Mouse (Mus musculus) left cerebral cortex, adult 2 months (tissue): ENCODE results near the gene Inpp5a. TPM values are rescaled to one million over a fixed set of nuclear protein-coding genes. Genes with fewer than 3 reads are reported as not detected.

Source experiments
- DNase-seq, 2 experiments: peaks; one replicate each; pipeline ENCODE4 v3.0.0; 2021 to 2022; ENCODE audit warnings: low spot score in 2 of 2, mixed read lengths in 1 of 2; ENCODE audit errors: extremely low spot score in 1 of 2
- H3K27ac ChIP-seq: fragments of 200-600 bp; 2 replicates; pipeline ENCODE4 v1.8.1; 2022
- H3K4me3 ChIP-seq: fragments of 200-600 bp; 2 replicates; pipeline ENCODE4 v1.8.1; 2022
- CTCF ChIP-seq: fragments of 200-600 bp; IDR thresholded peaks from 2 replicates; pipeline ENCODE4 v1.8.1; 2022; ENCODE audit warnings: antibody characterized with exemption, mild to moderate bottlenecking, moderate library complexity
- intact Hi-C: fragments of 180-260 bp; cut with DNase I; formaldehyde crosslinking; loops from one replicate; pipeline ENCODE4 v1.15.1; 2025
- total RNA-seq, 2 experiments: library from RNA; stranded (reverse); gene quantifications; 2 replicates each; pipeline ENCODE4 v1.2.3; 2021

The Inpp5a gene
- total RNA-seq, 2 experiments from 2014 or later: 56.6 to 58.5 TPM

DNA sequence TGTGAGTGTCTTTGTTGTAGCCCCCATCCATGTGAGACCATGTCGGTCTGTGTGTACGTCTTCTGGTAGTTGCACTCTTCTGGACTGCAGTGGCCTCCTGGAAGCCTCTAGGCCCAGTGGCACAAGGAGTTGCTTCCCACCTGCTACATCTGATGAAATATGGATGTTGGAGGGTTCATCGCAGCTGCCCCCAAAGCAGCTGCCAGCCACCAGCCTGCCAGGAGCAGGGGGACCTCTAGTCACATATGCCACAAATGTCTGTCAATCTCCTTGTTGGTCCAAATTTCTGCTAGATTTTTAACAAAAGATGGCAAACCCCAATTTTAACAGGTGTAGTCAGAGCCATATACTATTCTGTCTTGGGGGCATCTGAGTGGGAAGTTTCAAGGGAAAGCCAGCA lies 26.4 kb upstream of the Inpp5a start:
- DNase-seq: no peak
- intact Hi-C loops: no loop called here
- no peak overlapping the region for H3K27ac ChIP-seq
- TF ChIP-seq CTCF: no peak
- H3K4me3 ChIP-seq: no peak overlapping the region

DNA sequence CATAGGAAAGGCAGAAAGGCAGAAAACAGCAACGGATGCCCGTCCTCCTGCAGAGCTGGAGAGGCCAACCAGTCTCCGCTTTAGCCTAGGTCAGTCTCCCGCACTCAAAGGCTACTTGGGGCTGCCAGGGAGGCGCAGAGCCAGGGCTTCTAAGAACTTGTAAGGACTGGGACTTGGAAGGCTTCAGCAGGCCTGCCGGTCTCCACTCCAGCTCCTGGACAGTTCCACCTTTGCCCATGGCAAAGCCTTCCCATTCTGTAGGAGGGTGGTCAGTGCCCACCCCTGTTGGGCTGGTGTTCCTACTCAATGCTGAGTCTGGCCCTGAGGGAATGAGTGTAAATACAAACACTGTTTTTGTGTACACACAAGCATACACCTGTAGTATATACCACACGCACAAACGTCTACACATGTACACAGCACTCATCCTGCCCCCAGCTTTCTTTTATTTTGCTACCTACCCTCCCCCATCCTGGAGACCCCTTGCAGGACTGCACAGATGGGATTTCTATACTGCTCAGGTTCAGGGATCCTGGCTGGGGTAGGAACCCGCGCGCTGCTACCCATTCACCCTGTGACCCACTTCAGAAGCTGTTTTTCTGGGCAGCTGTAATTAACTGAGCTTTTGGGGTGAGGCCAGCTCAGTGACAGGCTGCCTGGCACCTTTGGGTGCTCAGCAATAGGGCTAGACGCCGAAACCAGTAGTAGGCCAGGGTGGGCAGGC lies 25.5 kb upstream of the Inpp5a start:
- Histone ChIP-seq H3K27ac (peak overlapping the region; percentile 75), H3K4me3 (no peak overlapping the region)
- intact Hi-C loops: no loop called here
- DNase-seq: no peak
- TF ChIP-seq CTCF: no peak

DNA sequence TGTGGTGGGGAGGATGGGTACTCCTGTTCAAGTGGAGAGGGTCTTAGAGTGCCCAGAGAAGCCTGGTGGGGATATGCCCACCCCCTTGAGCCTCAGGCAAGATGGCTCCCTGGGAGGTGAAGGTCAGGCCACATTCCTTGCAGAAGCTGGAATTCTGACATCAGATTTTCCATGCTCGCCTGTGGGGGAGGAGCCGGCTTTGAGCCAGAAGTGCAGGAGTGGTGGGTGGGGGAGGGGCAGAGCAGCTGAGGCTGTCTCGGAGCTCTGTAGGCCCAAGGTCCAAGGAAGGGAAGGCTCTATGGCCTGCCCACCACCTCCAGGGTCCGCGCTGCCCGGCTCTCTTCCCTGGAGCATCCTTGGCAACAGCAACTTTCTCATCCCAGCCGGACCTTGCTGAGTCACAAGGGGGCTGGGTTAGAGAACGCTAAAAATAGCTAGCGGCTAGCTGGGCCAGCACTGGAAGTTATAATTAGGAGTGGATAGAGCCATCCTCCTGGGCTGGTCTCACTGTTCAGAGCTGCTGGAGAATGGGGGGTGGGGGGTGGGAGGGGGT lies 24.8 kb upstream of the Inpp5a start:
- intact Hi-C loops: no loop called here
- no peak for TF ChIP-seq CTCF
- Histone ChIP-seq H3K27ac (peak overlapping the region; percentile 75), H3K4me3 (no peak overlapping the region)
- DNase-seq: peak; percentile 62 to 63

DNA sequence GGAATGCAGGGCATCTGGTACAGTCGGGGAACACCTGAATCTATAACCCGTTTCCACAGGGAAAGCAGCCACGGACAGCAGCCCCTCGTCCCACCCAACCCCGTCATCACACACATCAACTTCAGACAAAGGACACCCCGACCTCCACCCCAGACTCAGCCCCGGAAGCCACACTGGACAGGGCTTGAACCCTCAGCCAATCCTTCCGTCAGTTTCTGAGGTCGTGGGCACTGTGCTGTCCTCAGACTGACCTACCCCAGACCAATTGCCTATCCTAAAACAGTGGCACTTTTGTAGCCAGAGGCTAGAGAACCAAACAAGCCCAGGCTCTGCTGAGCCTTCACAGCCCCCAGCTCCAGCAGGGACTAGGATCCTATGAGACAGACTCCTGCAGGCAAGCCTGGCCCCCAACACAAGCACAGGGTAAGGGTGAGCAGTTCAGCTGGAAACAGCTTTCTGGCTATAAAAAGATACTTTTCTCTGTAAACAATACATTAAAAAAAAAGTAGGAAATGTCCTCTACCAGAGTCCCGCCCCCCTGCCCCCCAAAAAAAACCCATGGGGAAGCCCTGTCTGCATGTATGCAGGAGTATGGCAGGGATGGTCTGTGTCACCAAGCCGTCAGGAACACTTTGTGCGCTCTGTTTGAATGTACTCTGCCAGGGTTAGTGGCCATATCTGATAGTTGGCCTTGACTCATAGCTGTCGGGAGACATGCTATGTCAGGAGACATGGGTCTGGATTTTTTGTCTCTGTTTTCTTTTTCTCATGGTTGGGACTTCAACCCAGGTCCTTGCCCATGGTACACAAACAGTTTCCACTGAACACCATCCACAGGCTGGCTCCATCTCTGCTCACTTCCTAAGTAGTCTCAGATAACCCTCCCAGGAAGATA lies 23.7 kb upstream of the Inpp5a start:
- TF ChIP-seq CTCF: no peak
- Histone ChIP-seq H3K27ac (peak overlapping the region; percentile 75), H3K4me3 (no peak overlapping the region)
- DNase-seq: no peak
- intact Hi-C loops: no loop called here

DNA sequence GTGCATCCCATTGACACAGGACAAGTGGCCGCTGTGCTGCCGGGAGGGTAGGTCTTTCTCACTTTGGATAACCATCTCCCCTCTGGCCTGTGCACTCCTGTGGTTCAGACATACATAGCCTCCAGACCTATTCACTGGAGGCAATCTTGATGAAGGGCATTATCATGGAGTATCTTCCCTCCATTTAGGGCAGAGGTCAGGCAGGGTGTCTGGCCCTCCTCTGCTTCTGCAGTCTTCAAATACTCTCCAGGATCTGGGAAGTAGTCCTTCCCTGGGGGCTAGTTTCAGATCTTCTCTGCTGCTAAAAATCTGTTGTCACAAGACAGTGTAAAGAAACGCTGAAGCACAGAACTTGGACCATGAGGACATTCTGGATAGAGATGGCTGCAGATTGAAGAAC lies 22.8 kb upstream of the Inpp5a start:
- no peak overlapping the region for H3K27ac ChIP-seq
- DNase-seq: no peak
- no peak overlapping the region for H3K4me3 ChIP-seq
- TF ChIP-seq CTCF: no peak
- intact Hi-C loops: no loop called here

DNA sequence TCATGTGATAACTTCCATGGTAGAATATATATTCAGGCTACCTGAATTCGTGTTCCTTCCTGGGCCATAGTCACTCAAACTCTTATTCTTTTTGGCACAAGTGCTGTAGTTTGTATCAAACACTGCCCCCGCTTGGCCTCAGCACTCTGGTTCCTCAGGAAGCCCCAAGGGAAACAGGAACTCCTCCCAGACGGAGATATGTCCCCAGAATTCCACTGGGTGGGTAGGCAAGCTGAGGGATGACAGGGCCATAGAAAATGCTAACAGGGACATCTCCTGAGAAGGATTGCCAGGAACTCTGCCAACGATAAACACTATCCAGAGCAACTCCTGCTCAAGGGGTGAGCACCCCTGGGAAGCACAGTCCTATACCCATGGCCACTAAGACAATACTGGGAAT lies 22.4 kb upstream of the Inpp5a start:
- intact Hi-C loops: no loop called here
- Histone ChIP-seq H3K27ac (no peak overlapping the region), H3K4me3 (no peak overlapping the region)
- TF ChIP-seq CTCF: no peak; the same call in 1 of the 2 replicates
- DNase-seq: no peak

DNA sequence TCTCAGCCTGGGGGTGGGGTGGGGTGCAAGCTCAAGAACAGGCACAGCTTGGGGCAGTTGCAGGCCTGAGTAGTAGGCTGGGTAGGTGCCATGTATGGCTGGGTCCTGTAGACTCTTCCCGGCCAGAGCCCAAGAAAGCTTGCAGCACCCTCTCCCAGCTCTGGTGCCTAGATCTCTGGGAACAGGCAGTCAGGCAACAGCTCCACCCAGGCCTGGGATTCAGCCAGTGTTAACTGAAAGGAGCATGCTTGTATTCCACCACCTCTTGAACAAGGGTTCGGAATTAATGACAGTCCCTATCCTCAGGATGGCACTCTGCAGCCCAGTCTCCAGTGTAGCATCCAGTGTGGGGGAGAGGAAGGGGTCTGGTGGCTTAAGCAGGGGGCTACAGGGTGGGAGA lies 20.7 kb upstream of the Inpp5a start:
- peak overlapping the region; percentile 60; the same call in 1 of the 2 replicates for H3K27ac ChIP-seq
- intact Hi-C loops: no loop called here
- no peak for TF ChIP-seq CTCF

DNA sequence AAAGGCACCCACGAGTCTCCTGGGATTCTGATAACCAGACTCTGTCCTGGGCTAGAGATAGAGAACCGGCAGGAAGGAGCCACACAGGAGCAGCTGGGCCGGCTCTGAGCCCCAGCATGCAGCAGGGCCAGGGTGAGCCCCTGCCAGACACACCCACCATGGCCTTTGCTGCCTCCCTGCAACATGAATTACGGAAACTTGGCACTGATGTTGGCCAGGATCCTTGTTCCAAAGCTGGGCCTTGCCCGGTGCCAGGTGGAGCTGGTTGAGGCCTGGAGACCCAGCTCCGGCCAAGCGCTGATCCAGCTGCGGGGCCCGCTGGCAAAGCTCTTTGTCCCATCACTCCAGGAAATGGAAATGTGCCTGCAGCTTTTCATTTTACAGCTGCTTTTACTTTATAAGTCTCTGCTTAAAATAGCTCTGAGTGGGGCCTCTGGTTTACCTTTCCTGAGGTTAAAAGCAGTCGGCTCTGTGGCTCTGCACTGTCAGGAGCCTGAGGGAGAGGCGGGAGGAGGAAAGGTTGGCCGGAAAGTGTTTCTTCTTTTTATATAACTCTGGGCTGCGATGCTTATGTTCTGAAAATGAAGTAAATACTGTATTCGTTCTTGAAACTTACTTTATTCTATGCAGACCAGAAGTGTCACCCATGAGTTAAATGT lies 20.1 kb upstream of the Inpp5a start:
- DNase-seq: peak; percentile 22 to 41
- no peak for TF ChIP-seq CTCF
- Histone ChIP-seq H3K27ac (peak overlapping the region; percentile 60; the same call in 1 of the 2 replicates), H3K4me3 (no peak overlapping the region)
- intact Hi-C loops: no loop called here

More for the DNA sequence above, 20.7 kb upstream of the Inpp5a start:
- no peak for DNase-seq
- H3K4me3 ChIP-seq: no peak overlapping the region

DNA sequence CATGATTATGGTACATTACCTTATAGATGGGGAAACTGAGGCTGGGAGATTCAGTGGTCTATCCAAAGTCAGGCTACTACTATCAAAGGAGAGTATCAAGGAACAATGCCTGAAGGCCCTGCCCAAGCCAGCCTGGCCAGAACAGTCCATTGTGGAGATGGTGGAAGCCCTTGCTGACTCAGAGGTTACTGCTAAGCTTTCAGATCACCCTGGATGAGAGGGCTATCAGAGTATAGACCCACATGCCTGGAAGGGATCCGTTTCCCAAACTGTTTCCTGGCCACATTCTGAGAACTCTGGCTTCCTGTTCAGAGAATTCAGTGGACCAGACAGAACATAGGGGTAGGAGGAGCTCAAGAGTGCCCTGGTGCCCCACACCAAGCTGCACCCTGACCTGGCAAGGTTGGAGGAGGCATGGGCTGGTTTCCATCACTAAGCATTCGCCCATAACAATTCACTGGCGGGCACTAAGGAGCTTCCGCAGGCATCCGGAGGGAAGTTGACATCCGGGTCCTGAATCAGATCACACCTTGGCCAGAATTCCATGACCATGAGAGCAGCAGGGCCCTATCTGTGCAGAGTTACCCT lies 19.3 kb upstream of the Inpp5a start:
- intact Hi-C loops: no loop called here
- no peak overlapping the region for H3K27ac ChIP-seq
- no peak overlapping the region for H3K4me3 ChIP-seq
- no peak for TF ChIP-seq CTCF
- no peak for DNase-seq

DNA sequence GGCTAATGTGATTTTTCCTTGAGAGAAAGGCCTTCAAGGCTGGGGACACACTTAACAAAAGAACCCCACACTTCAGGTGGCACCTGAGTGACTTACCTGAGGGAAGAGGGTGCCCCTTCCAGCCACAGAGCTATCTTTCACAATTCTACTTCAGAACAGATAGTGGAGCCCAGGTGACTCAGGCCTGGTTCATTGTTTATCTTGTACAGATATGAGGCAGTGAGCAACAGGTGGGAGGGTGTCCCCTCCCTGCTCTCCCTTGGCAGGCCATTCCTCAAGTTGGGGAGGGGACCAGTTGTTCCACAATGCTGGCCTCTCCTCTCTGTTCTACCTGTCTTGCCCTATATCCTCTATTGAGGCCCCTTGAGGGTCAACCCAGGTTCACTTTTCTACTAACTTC lies 17.5 kb upstream of the Inpp5a start:
- intact Hi-C loops: no loop called here
- Histone ChIP-seq H3K4me3 (no peak overlapping the region), H3K27ac (no peak overlapping the region)
- no peak for DNase-seq
- TF ChIP-seq CTCF: no peak

DNA sequence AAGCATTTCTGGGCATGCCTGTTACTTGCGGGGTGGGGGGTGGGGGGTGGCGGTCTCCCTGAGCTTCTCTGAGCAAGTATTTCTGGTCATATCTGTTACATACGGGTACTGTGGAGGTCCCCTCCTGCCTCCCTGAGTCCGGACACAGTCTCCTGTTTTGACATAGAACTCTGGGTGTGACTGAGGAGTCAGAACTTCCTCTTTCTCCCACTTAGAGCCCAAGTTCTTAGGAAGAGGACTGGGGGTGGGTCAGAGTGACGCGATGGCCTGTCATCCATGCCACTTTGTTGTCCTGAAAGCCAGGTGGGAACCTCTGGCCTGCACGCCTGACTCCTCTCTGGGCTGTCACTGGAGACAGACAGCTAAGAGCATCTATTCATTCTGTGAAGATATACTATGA lies 11.5 kb upstream of the Inpp5a start:
- no peak overlapping the region for H3K27ac ChIP-seq

More for the DNA sequence above, 11.5 kb upstream of the Inpp5a start:
- intact Hi-C loops: no loop called here
- H3K4me3 ChIP-seq: no peak overlapping the region
- DNase-seq: no peak
- TF ChIP-seq CTCF: no peak
